Mouse (Mus musculus): Measurements from ENCODE around the gene Fem1b. TPM values are rescaled to one million over a fixed set of nuclear protein-coding genes. Genes with fewer than 3 reads are reported as not detected.
"Not testable (repeated sequence)": the region's sequence is repeated elsewhere in the genome, so short reads cannot be mapped to it uniquely, and the experiment has no call there.

Gene Fem1b
- polyA plus RNA-seq, 1 experiment from 2014 or later = 16.2 TPM

DNA sequence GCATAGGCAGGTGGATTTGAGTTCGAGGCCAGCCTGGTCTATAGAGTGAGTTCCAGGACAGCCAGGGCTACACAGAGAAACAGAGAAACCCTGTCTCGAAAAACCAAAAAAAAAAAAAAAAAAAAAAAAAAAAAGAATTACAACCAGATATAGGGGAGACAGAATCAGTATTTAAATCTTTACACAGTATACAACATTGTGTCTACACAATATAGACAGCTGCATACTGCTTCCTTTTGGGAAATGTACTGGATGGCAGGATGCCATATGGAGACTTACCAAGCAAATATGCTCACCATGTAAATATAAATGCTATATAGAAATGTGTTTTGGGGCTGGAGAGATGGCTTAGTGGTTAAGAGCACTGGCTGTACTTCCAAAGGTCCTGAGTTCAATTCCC is 12.5 kb downstream of the Fem1b start:
- not testable (repeated sequence) for H3K4me3 ChIP-seq (replicated peaks); H3K27me3 ChIP-seq (replicated peaks); H3K4me1 ChIP-seq (replicated peaks); H3K4me2 ChIP-seq (replicated peaks); ATAC-seq; H3K9ac ChIP-seq; H3K9me3 ChIP-seq; H3K27ac ChIP-seq
- WGBS = 83% methylated on average over 2 of the region's 2 CpGs
- peaks cover 12% of the 10 kb centered on the region for H3K36me3 ChIP-seq

DNA sequence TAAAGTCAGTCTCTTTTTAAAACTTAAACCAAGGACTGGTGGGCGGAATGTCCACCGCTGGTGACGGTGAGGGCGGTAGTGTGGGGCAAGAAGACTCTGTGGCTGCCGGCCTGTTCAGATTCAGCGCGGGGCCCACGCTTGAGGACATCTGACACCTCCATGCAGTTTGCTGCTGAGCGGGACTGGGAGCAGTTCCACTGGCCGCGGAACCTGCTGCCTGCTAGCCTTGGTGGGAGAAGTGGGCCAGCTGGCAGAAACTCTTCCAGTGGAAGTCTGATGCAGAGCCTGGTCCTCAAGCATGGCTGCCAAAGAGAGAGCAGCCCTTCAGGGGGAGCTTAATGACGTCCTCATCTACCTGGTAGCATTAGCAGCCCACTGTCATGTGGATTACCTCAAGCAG is 21.9 kb downstream of the Fem1b start:
- Histone ChIP-seq H3K9ac (no peak overlapping the region), H3K4me1 (replicated peaks) (no peaks in the 10 kb centered on the region), H3K4me2 (replicated peaks) (no peak overlapping the region), H3K27me3 (replicated peaks) (no peaks in the 10 kb centered on the region), H3K9me3 (no peaks in the 10 kb centered on the region), H3K27ac (no peak overlapping the region), H3K4me3 (replicated peaks) (no peak overlapping the region), H3K36me3 (no peaks in the 10 kb centered on the region)
- ATAC-seq = no peak
- WGBS = 89% methylated on average over 12 of the region's 12 CpGs

DNA sequence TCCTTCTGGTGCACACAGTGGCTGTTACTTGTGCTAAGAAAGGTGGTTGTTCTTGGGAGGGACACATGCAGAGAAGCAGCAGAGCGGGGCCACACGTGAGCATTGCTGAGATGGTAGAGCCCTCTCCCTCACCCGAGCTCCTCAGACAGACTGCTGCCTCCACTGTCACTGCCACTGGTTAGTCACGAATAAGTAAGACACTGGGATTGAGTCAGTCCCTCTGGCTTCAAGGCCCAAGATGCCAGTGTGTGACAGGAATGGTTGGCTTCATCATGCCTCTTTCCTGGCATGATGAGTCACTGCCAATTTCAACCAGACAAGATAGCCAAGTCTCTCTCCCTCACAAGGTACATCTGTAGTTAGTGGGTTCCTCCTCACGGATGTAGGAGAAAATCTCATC is 25.0 kb downstream of the Fem1b start:
- Histone ChIP-seq H3K27me3 (replicated peaks) (no peaks in the 10 kb centered on the region), H3K4me3 (replicated peaks) (no peak overlapping the region), H3K36me3 (no peaks in the 10 kb centered on the region), H3K9me3 (no peaks in the 10 kb centered on the region), H3K27ac (no peak overlapping the region), H3K4me2 (replicated peaks) (no peak overlapping the region), H3K9ac (no peak overlapping the region), H3K4me1 (replicated peaks) (no peaks in the 10 kb centered on the region)
- 69% methylated on average over 5 of the region's 5 CpGs for WGBS
- ATAC-seq = no peak

DNA sequence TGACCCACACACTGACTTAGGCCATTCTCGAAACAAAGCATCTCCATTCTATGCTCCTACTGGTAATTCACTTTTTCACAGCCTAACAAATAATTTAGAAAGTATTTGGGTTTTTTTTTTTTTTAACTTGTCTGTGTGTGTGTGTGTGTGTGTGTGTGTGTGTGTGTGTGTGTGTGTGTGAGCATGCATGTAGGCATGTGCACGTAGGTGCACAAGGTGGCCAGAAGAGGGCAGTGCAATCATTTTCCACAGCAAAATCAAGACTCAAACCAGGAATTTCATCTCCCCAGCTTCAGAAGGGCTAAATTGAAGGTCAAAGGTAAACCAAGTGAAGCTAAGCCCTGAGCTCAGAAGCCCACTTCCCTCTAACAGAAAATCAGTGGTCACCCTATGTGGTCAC is 27.5 kb downstream of the Fem1b start:
- WGBS = 92% methylated on average over 2 of the region's 2 CpGs

DNA sequence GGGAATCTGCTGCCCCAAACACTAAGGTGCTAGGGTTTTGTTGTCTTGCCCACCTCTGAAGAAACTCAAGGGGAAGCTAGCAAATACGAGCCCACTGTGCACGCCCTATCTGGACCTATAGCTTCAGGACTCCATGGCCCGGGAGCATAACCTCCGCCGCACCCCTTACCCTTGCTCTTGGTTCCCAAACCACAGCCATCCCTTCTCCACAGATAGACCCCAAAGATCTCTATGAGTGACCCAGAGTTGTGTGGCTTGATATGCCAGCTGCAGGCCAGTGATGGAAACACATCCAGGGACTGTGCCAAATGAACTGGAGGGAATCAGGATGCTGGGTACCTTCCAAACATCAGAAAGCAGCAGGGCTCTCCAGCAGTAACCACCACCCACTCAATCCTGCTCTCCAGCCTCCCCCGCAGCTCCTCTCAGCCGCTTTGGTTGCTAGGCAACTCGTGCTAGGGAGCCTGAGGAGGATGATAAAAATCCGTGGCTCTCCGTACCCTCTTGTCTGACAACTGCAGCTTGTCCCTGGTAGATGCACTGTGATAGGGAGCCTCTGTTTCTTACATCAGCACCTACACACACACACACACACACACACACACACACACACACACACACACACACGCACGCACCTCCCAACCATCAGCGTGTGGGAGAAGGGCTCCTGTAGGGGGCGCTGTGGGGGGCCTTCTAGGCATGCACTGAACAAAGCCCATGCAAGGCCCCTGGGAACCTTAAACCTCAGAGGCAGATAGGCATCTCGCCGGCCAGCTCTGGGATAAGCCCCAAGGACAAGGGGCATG is 28.6 kb downstream of the Fem1b start:
- H3K27ac ChIP-seq = no peak overlapping the region
- no peaks in the 10 kb centered on the region for H3K4me1 ChIP-seq (replicated peaks)
- ATAC-seq = no peak
- 47% methylated on average over 16 of the region's 16 CpGs for WGBS
- H3K4me3 ChIP-seq (replicated peaks) = no peak overlapping the region
- no peaks in the 10 kb centered on the region for H3K9me3 ChIP-seq
- no peak overlapping the region for H3K9ac ChIP-seq
- no peaks in the 10 kb centered on the region for H3K27me3 ChIP-seq (replicated peaks)
- no peak overlapping the region for H3K4me2 ChIP-seq (replicated peaks)
- H3K36me3 ChIP-seq = no peaks in the 10 kb centered on the region

More for the DNA sequence above, 27.5 kb downstream of the Fem1b start:
- no peaks in the 10 kb centered on the region for H3K4me1 ChIP-seq (replicated peaks)
- H3K27ac ChIP-seq = no peak overlapping the region
- no peak overlapping the region for H3K4me2 ChIP-seq (replicated peaks)
- no peak overlapping the region for H3K9ac ChIP-seq
- ATAC-seq = no peak
- no peak overlapping the region for H3K4me3 ChIP-seq (replicated peaks)
- H3K36me3 ChIP-seq = no peaks in the 10 kb centered on the region
- H3K9me3 ChIP-seq = no peaks in the 10 kb centered on the region
- H3K27me3 ChIP-seq (replicated peaks) = no peaks in the 10 kb centered on the region

DNA sequence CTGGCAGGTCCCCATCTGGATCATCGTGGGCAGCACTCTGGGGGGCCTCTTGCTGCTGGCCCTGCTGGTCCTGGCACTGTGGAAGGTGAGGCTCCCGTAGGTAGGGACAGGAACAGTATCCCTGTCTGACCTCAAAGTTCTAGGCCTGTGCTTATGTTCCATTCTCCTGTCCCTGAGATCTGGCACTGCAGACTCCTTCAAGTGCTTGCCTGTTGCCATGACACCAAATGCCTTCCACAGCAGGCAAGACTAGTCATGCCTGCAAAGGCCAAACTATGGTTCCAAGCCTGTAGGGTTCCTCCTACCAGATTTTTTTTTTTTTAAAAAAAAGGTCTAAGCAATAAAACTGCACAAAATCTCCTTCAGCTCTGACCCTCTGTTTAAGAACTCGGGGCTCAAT is 29.8 kb downstream of the Fem1b start:
- Histone ChIP-seq H3K4me2 (replicated peaks) (no peak overlapping the region), H3K27me3 (replicated peaks) (no peaks in the 10 kb centered on the region), H3K36me3 (no peaks in the 10 kb centered on the region), H3K4me1 (replicated peaks) (0 out of 2 replicates have a peak, but pooled peaks cover 4% of the 10 kb centered on the region), H3K4me3 (replicated peaks) (no peak overlapping the region), H3K9me3 (no peaks in the 10 kb centered on the region), H3K9ac (no peak overlapping the region), H3K27ac (no peak overlapping the region)
- no peak for ATAC-seq
- 78% methylated on average over 3 of the region's 3 CpGs for WGBS

DNA sequence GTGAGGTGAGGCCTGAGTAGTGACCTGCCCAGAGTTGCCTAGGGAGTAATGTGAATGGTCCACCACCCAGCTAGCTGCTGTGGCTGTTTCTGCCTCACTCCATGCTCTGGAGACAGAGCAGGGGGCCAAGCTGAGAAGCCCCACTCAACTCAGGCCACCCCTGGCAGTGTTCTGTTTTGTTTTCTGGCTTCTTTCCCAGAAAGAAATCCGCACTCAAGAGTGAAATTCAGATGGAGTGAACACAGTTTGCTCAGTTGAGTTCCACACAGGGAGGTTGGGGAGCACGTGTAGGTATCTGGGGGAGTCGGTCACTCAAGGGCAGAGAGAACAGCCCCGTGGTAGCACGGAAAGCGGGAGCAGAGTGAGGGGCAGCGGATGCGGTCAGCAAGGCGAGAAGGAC is 33.0 kb downstream of the Fem1b start:
- Histone ChIP-seq H3K27me3 (replicated peaks) (no peaks in the 10 kb centered on the region), H3K9ac (no peak overlapping the region), H3K27ac (no peak overlapping the region), H3K4me3 (replicated peaks) (no peak overlapping the region), H3K4me2 (replicated peaks) (no peak overlapping the region), H3K4me1 (replicated peaks) (0 out of 2 replicates have a peak, but pooled peaks cover 4% of the 10 kb centered on the region), H3K9me3 (no peaks in the 10 kb centered on the region), H3K36me3 (no peaks in the 10 kb centered on the region)
- 74% methylated on average over 9 of the region's 9 CpGs for WGBS
- ATAC-seq = no peak

DNA sequence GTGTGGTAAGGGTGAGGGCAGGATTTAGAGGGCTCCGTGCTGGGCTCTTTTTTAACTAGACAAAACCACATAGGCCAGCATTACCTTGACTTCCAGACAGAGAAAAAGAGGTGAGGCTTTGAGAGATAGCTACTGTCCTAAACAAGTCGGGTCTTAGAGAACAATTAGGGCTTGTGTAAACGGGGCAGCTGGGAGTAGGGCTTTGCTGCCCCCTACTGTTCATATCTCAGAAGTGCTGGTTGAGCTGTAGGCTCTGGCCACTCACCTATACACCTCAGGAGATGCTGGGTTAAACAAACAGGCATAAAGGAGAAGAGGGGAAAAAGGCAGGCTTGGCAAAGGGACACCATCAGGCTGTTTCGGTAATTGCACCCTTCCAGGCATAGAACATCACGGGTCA is 34.3 kb downstream of the Fem1b start:
- Histone ChIP-seq H3K4me3 (replicated peaks) (no peak overlapping the region), H3K4me2 (replicated peaks) (no peak overlapping the region), H3K4me1 (replicated peaks) (0 out of 2 replicates have a peak, but pooled peaks cover 4% of the 10 kb centered on the region), H3K9me3 (no peaks in the 10 kb centered on the region), H3K27me3 (replicated peaks) (no peaks in the 10 kb centered on the region), H3K27ac (no peak overlapping the region), H3K36me3 (no peaks in the 10 kb centered on the region), H3K9ac (no peak overlapping the region)
- peak; percentile 60 for ATAC-seq
- WGBS = 12% methylated on average over 5 of the region's 5 CpGs

DNA sequence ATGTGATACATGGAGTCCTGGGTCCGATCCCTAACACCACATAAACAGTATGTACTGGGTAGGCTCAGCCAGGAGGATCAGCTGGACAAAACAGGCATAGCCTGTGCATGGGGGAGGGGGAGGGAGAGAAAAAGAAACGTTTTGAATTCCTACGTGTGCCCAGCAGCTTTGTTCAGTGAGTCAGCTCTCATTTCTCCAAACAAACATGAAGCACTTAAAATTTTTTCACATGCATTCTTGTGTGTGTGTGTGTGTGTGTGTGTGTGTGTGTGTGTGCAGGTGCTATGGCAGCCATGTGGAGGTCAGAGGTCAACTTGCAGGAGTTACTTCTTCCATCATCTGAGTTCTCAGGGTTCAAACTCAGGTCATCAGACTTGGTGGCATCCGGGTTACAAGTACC is 36.3 kb downstream of the Fem1b start:
- Histone ChIP-seq H3K9ac (no peak overlapping the region), H3K4me1 (replicated peaks) (0 out of 2 replicates have a peak, but pooled peaks cover 4% of the 10 kb centered on the region), H3K4me3 (replicated peaks) (no peak overlapping the region), H3K27ac (no peak overlapping the region), H3K27me3 (replicated peaks) (no peaks in the 10 kb centered on the region), H3K36me3 (no peaks in the 10 kb centered on the region), H3K9me3 (no peaks in the 10 kb centered on the region), H3K4me2 (replicated peaks) (no peak overlapping the region)
- no peak for ATAC-seq
- WGBS = 30% methylated on average over 4 of the region's 4 CpGs

DNA sequence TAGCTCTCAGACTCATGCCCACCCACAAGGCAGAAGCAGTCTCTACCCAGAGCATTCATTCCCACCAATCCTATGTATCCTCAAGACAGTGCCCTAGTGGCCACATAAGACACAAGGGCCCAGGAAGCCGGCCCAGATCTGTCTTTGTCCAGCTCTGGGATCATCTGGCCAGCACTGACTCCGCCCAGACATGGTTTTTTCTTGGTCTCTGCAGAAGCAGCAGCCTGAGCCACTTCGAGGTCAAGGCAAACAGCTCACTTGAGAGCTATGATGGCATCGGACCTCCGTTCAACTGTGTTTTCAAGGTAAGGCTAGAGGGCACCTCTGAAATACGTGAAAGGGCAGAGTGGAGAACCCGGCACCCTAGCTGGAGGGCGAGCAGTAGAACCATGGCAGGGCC is 39.0 kb downstream of the Fem1b start:
- ATAC-seq = no peak
- Histone ChIP-seq H3K4me1 (replicated peaks) (0 out of 2 replicates have a peak, but pooled peaks cover 2% of the 10 kb centered on the region), H3K4me2 (replicated peaks) (no peak overlapping the region), H3K9ac (no peak overlapping the region), H3K27me3 (replicated peaks) (no peaks in the 10 kb centered on the region), H3K36me3 (no peaks in the 10 kb centered on the region), H3K27ac (no peak overlapping the region), H3K4me3 (replicated peaks) (no peak overlapping the region), H3K9me3 (no peaks in the 10 kb centered on the region)
- WGBS = 62% methylated on average over 8 of the region's 8 CpGs

DNA sequence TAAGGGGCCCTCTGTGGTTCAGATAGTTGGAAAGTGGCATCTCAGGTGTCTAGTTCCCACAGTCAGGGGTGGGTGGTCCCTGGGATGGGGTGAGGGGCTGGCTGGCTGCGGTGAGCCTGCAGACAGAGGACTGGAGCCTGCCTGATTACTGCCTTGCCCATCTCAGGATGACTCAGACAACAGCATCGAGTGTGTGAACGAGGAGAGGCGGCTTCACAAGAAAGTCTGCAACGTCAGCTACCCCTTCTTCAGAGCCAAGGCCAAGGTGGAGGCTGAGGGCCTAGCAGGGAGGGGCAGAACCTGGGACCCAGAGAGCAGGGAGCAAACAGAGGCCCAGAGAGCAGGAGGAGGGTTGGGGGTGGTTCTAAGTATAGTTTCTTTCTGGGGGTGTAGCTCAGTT is 43.4 kb downstream of the Fem1b start:
- Histone ChIP-seq H3K27me3 (replicated peaks) (no peaks in the 10 kb centered on the region; the same call in 1 of the 2 replicates), H3K36me3 (no peaks in the 10 kb centered on the region), H3K4me3 (replicated peaks) (no peak overlapping the region), H3K9ac (no peak overlapping the region), H3K27ac (no peak overlapping the region), H3K9me3 (no peaks in the 10 kb centered on the region), H3K4me2 (replicated peaks) (no peak overlapping the region), H3K4me1 (replicated peaks) (no peaks in the 10 kb centered on the region)
- 68% methylated on average over 5 of the region's 5 CpGs for WGBS
- ATAC-seq = no peak

DNA sequence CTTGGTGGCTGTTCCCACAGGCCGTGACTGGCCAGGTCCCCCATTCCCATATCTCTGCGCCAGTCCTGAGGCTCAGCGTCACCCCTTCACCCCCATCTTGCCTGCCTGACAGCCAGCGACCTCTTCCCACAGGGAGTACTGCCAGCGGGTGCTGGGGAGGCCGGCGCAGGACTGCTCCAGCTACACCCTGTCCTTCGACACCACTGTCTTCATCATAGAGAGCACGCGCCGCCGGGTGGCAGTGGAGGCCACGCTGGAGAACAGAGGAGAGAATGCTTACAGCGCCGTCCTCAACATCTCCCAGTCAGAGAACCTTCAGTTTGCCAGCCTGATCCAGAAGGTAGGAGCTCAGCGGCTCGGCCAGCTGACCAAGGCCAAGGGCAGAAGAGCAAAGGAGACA is 44.3 kb downstream of the Fem1b start:
- no peak overlapping the region for H3K4me2 ChIP-seq (replicated peaks)
- ATAC-seq = no peak
- H3K27me3 ChIP-seq (replicated peaks) = no peaks in the 10 kb centered on the region; the same call in 1 of the 2 replicates
- no peaks in the 10 kb centered on the region for H3K36me3 ChIP-seq
- no peaks in the 10 kb centered on the region for H3K4me1 ChIP-seq (replicated peaks)
- no peaks in the 10 kb centered on the region for H3K9me3 ChIP-seq
- 73% methylated on average over 17 of the region's 17 CpGs for WGBS
- H3K9ac ChIP-seq = no peak overlapping the region
- H3K27ac ChIP-seq = no peak overlapping the region
- no peak overlapping the region for H3K4me3 ChIP-seq (replicated peaks)

DNA sequence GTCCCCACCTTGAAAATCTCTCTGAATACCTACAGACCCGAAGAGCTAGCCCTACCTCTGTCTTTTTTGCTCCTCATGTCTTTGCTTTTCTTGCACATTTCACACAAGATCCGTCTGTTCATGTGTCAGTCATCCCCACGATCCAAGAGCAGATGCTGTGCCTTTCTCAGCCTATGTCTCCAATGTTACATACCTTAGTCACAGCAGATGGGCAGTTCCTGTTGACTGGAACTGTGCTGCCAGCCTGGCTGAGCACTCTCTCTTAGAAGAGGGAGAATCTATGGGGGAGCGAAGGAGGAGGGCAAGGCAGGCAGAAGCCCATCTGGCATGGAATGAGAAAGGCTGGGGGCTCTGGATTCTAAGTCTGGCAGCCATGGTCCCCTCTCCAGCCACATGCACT is 46.4 kb downstream of the Fem1b start:
- H3K4me3 ChIP-seq (replicated peaks) = no peak overlapping the region
- H3K4me1 ChIP-seq (replicated peaks) = no peaks in the 10 kb centered on the region
- no peak overlapping the region for H3K9ac ChIP-seq
- no peak overlapping the region for H3K27ac ChIP-seq
- H3K27me3 ChIP-seq (replicated peaks) = no peaks in the 10 kb centered on the region; the same call in 1 of the 2 replicates
- H3K36me3 ChIP-seq = no peaks in the 10 kb centered on the region
- whole genome bisulfite sequencing = 83% methylated on average over 4 of the region's 4 CpGs
- no peaks in the 10 kb centered on the region for H3K9me3 ChIP-seq
- ATAC-seq = no peak
- H3K4me2 ChIP-seq (replicated peaks) = no peak overlapping the region

All from intestine, embryonic 15.5 days (tissue).